Mouse (Mus musculus) neural tube, embryonic 12.5 days (tissue): ENCODE data around the gene Adgrg6. TPM values are rescaled to one million over a fixed set of nuclear protein-coding genes. Genes with fewer than 3 reads are reported as not detected.

ENCODE experiments used
- ATAC-seq: fragments of 200-750 bp; cut with Nextera tagmentation; 2 replicates; pipeline ENCODE4 v1.8.0; 2017; ENCODE audit warnings: low read depth, mild to moderate bottlenecking, moderate TSS enrichment, moderate library complexity; ENCODE audit not compliant: low FRiP score
- H3K27ac ChIP-seq: fragments of 300-500 bp; sonication (generic); 2 replicates; pipeline ENCODE4 v1.5.1; 2016
- H3K27me3 ChIP-seq: fragments of 300-500 bp; sonication (generic); replicated peaks from 2 replicates; pipeline ENCODE4 v1.6.1; 2016; ENCODE audit warnings: mild to moderate bottlenecking
- H3K36me3 ChIP-seq: fragments of 300-500 bp; sonication (generic); 2 replicates; pipeline ENCODE4 v1.6.1; 2016; ENCODE audit warnings: mild to moderate bottlenecking
- H3K4me1 ChIP-seq: fragments of 300-500 bp; sonication (generic); 2 replicates; pipeline ENCODE4 v1.6.1; 2016
- H3K4me2 ChIP-seq: fragments of 300-500 bp; sonication (generic); replicated peaks from 2 replicates; pipeline ENCODE4 v1.6.1; 2016; ENCODE audit warnings: mild to moderate bottlenecking
- H3K4me3 ChIP-seq: fragments of 300-500 bp; sonication (generic); 2 replicates; pipeline ENCODE4 v1.5.1; 2016
- H3K9ac ChIP-seq: fragments of 300-500 bp; sonication (generic); 2 replicates; pipeline ENCODE4 v1.6.1; 2016; ENCODE audit warnings: mild to moderate bottlenecking
- H3K9me3 ChIP-seq: fragments of 300-500 bp; sonication (generic); 2 replicates; pipeline ENCODE4 v1.6.1; 2016; ENCODE audit warnings: mild to moderate bottlenecking
- WGBS: fragments of 180-500 bp; shearing (Covaris S2); methylation state at CpG from one replicate; pipeline ENCODE4 v1.1.7; 2016; 5-methylcytosine and 5-hydroxymethylcytosine counted together
- polyA plus RNA-seq: library from polyadenylated mRNA; unstranded; fragments of >200 nt; fragmentation: Nextera tagmentation; extraction: Ambion mirVana; gene quantifications from 2 replicates; pipeline ENCODE4 v1.2.1, GENCODE M21; 2016

Adgrg6 gene
- polyA plus RNA-seq, 1 experiment from 2014 or later = 6.8 TPM

- ATAC-seq = no peak
- Histone ChIP-seq H3K9me3 (no peaks in the 10 kb centered on the region), H3K27ac (no peak overlapping the region), H3K9ac (no peak overlapping the region), H3K27me3 (no peaks in the 10 kb centered on the region), H3K4me1 (no peaks in the 10 kb centered on the region), H3K4me3 (no peak overlapping the region), H3K4me2 (no peak overlapping the region), H3K36me3 (no peaks in the 10 kb centered on the region)
- WGBS = 70% methylated on average over 7 of the region's 7 CpGs
Observed at GRCm38 (mm10) chr10:14450073-14450472, 95.4 kb downstream of the Adgrg6 start.

GRCm38 (mm10) chr10:14445590-14446291, 99.7 kb downstream of the Adgrg6 start:
- Histone ChIP-seq H3K27me3 (no peaks in the 10 kb centered on the region), H3K4me2 (no peak overlapping the region), H3K27ac (no peak overlapping the region), H3K9me3 (no peaks in the 10 kb centered on the region), H3K9ac (no peak overlapping the region), H3K4me3 (no peak overlapping the region), H3K4me1 (no peaks in the 10 kb centered on the region), H3K36me3 (no peaks in the 10 kb centered on the region)
- 90% methylated on average over 12 of the region's 12 CpGs for WGBS
- no peak for ATAC-seq

GRCm38 (mm10) chr10:14440860-14441579, 104.4 kb downstream of the Adgrg6 start:
- Histone ChIP-seq H3K27me3 (no peaks in the 10 kb centered on the region), H3K27ac (no peak overlapping the region), H3K4me2 (no peak overlapping the region), H3K4me3 (no peak overlapping the region), H3K36me3 (no peaks in the 10 kb centered on the region), H3K9ac (no peak overlapping the region), H3K4me1 (no peaks in the 10 kb centered on the region), H3K9me3 (no peaks in the 10 kb centered on the region)
- WGBS = 89% methylated on average over 9 of the region's 9 CpGs
- ATAC-seq = no peak

DNA sequence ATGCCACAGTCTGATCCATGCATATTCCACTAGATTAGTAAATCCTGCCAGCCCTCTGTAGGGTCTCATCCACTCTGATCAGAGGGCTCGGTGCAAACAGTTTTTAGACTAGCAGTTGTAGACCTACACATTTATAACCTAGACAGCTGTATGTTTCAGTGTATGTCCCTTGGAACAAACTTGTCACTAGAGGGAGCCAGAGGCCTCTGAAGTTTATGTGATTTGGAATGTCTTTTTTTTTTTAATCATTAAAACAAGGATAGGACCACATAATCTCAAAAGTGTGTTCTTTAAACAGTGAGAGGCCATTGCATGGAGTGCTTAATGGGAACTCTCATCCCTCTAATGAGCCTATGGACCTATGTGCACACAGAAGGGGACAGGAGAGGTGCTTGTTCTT, 141.4 kb downstream of the Adgrg6 start:
- H3K4me2 ChIP-seq = no peak overlapping the region
- H3K9me3 ChIP-seq = peaks cover 14% of the 10 kb centered on the region
- no peak for ATAC-seq
- H3K4me3 ChIP-seq = no peak overlapping the region
- no peaks in the 10 kb centered on the region for H3K27me3 ChIP-seq
- no peak overlapping the region for H3K9ac ChIP-seq
- H3K4me1 ChIP-seq = no peaks in the 10 kb centered on the region
- 69% methylated on average over 1 of the region's 1 CpGs for WGBS
- H3K27ac ChIP-seq = no peak overlapping the region
- H3K36me3 ChIP-seq = no peaks in the 10 kb centered on the region

- Histone ChIP-seq H3K27me3 (no peaks in the 10 kb centered on the region), H3K4me2 (no peak overlapping the region), H3K4me1 (no peaks in the 10 kb centered on the region), H3K9ac (no peak overlapping the region), H3K27ac (no peak overlapping the region), H3K36me3 (no peaks in the 10 kb centered on the region), H3K9me3 (peaks cover 2% of the 10 kb centered on the region; the same call in 1 of the 2 replicates), H3K4me3 (no peak overlapping the region)
- 89% methylated on average over 8 of the region's 8 CpGs for WGBS
- no peak for ATAC-seq
Observed at GRCm38 (mm10) chr10:14401744-14402143, 143.7 kb downstream of the Adgrg6 start.

DNA sequence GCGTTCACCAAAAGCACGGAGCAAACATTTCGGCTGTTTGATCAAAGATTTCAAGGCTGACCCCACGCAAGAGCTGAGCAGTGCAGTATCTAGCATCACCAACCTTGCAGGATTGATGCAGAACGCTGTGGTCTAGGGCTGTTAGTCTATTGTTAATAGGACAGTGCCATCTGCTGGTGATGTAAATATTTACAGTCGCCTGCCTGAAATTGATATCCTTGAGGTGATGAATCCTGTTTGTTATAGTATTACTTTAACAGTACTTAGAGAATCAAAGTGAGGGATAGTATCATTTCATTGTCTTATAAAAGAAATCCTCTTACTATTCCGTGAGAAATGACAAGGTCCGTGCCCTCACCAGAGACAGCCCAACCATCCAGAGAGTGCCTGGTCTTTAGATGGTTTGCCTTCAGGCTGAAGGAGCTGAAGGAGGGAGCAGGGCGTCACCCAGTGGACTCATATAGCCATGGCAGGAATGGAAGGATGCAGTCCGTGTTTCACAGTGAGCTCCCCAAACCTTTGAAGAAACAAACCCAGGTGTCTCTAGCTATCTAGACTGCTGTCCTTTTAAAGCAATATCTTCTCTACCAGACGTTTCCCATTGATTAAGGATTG, 154.3 kb downstream of the Adgrg6 start:
- no peaks in the 10 kb centered on the region for H3K36me3 ChIP-seq
- H3K4me1 ChIP-seq = no peaks in the 10 kb centered on the region
- 17% methylated on average over 11 of the region's 11 CpGs for WGBS

DNA sequence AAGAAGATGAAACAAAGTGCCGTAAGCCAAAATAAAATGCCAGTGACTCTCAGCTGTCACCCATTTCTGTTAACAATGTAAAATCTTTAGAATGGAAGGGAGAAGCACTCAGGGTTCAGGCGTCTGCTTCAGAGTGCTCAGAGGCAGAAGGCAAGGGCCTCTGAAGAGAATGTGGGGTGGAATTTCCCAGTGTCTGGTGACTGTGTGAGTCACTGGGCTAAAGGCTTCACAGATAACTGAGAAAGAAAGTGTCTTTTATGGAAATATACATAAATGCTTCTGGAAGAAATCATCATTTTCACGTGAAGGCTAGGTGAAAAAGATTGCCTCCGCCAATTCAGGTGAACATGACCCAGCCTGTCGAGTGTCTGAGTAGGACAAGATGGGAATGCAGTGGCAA, 159.9 kb downstream of the Adgrg6 start:
- WGBS = 91% methylated on average over 5 of the region's 5 CpGs

More for the DNA sequence above, 154.3 kb downstream of the Adgrg6 start:
- Histone ChIP-seq H3K9ac (no peak overlapping the region), H3K4me3 (no peak overlapping the region), H3K4me2 (no peak overlapping the region), H3K27me3 (no peaks in the 10 kb centered on the region), H3K27ac (no peak overlapping the region), H3K9me3 (no peaks in the 10 kb centered on the region)
- peak; percentile 96 for ATAC-seq

GRCm38 (mm10) chr10:14365065-14365589, 180.3 kb downstream of the Adgrg6 start:
- WGBS = 97% methylated on average over 1 of the region's 1 CpGs
- ATAC-seq = no peak

More for the DNA sequence above, 159.9 kb downstream of the Adgrg6 start:
- no peaks in the 10 kb centered on the region for H3K4me1 ChIP-seq
- H3K9me3 ChIP-seq = no peaks in the 10 kb centered on the region
- H3K36me3 ChIP-seq = no peaks in the 10 kb centered on the region
- no peak for ATAC-seq
- no peak overlapping the region for H3K4me2 ChIP-seq
- H3K27ac ChIP-seq = no peak overlapping the region
- H3K9ac ChIP-seq = no peak overlapping the region
- H3K4me3 ChIP-seq = no peak overlapping the region
- H3K27me3 ChIP-seq = no peaks in the 10 kb centered on the region

DNA sequence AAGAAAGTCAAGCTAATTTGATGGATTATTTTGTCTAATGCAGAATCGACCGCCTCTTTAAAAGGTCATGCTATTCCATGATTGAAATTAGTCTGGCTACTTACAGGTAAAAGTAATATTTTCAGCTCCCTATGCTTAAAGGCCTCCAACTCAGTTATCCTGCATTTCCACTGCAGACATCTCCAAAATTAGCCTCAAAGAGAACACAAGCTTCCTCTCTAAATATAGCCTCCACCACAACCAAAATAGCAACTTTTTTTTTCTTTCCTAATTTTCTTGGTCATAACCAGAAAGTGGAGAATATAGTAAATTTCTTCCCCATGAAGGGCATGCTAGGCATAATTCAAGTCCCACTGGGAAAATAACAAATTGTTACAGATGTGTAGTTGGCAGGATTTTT, 182.2 kb downstream of the Adgrg6 start:
- WGBS = 93% methylated on average over 2 of the region's 2 CpGs
- H3K4me3 ChIP-seq = no peak overlapping the region

More at GRCm38 (mm10) chr10:14365065-14365589, 180.3 kb downstream of the Adgrg6 start:
- no peak overlapping the region for H3K4me3 ChIP-seq
- no peak overlapping the region for H3K4me2 ChIP-seq
- H3K9me3 ChIP-seq = no peaks in the 10 kb centered on the region
- no peak overlapping the region for H3K27ac ChIP-seq
- no peak overlapping the region for H3K9ac ChIP-seq
- H3K36me3 ChIP-seq = no peaks in the 10 kb centered on the region
- H3K27me3 ChIP-seq = no peaks in the 10 kb centered on the region
- H3K4me1 ChIP-seq = no peaks in the 10 kb centered on the region

DNA sequence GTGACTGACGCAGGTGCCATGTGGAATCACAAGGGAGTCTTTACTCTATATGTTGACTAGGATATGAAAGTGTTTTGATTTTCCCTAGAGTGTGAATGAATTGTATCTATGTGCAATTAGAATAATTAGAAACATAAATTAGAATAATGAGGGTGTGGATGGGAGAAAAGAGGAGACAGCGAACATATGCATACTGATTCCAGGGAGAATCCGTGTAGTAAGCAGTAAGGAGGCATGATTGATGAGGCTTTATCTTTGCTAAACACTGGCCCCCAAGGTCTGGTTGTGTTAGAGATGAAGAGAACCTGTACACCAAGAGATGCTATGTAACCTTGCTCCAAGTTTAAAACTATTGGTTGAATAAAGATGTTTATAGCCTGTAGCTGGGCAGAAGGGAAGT, 187.2 kb downstream of the Adgrg6 start:
- no peak overlapping the region for H3K27ac ChIP-seq
- H3K36me3 ChIP-seq = no peaks in the 10 kb centered on the region
- no peak overlapping the region for H3K4me2 ChIP-seq
- H3K4me3 ChIP-seq = no peak overlapping the region
- no peak overlapping the region for H3K9ac ChIP-seq
- peak; percentile 75 for ATAC-seq
- H3K4me1 ChIP-seq = no peaks in the 10 kb centered on the region
- 67% methylated on average over 3 of the region's 3 CpGs for WGBS
- no peaks in the 10 kb centered on the region for H3K9me3 ChIP-seq
- H3K27me3 ChIP-seq = no peaks in the 10 kb centered on the region

More for the DNA sequence above, 182.2 kb downstream of the Adgrg6 start:
- Histone ChIP-seq H3K36me3 (no peaks in the 10 kb centered on the region), H3K9me3 (no peaks in the 10 kb centered on the region), H3K4me1 (no peaks in the 10 kb centered on the region), H3K4me2 (no peak overlapping the region), H3K27me3 (no peaks in the 10 kb centered on the region), H3K9ac (no peak overlapping the region), H3K27ac (no peak overlapping the region)
- ATAC-seq = no peak
